Mouse (Mus musculus): ENCODE measurements around the gene Chek2.
"Not testable (repeated sequence)": the region's sequence is repeated elsewhere in the genome, so short reads cannot be mapped to it uniquely, and the experiment has no call there.

Gene Chek2

GRCm38 (mm10) chr5:110839678-110840365, at the start of gene Chek2, which contains the start of gene Hscb:
Gene Chek2 (plus strand): TSS chr5:110839979.
Gene Hscb (minus strand): TSS chr5:110839777.
- peak; percentile 92 to 94 for DNase-seq (ENCODE audit: low read depth in 2 of 2, low spot score in 2 of 2)

DNA sequence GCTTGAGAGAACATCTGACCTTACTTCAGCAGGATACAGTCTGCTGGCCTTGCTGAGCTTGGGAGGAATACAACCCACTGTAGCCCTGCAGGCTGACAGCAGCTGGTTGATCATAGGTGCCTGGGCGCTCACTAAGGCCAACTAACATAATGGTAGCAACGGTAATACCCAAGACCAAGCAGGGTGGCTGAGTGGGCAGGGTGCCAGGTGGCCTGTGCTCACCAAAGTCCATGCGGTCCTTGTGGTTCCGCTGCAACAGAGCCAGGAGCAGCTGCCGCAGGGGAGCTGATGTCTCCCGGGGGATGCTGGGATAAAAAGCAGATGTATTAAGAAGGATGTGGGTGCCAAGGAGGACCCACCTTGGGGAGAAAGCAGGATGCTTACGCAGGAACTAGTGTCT, 45.4 kb upstream of the Chek2 start:
- DNase-seq (ENCODE audit: low read depth in 2 of 2, low spot score in 2 of 2) = no peak

DNA sequence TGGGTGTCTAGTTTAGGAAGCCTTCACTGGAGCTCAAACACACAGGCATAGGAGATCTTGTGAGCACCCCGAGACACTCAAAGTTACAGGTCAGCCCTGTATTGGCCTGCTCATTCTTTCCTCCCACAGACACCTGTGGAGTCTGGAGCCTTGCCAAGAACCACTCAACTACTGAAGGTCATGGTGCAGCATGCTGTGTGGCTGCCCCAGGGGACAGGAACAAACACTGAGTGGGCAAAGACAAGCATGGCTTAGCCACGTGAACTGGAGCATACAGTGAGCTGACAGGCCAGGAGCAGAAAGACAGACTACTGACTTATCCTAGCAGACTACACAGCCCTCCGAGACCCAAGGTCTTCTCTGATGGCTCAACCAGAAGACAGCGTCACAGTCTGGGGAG, 42.1 kb upstream of the Chek2 start:
- DNase-seq (ENCODE audit: low read depth in 2 of 2, low spot score in 2 of 2) = no peak

GRCm38 (mm10) chr5:110801036-110801624, 38.6 kb upstream of the Chek2 start:
- DNase-seq (ENCODE audit: low read depth in 2 of 2, low spot score in 2 of 2) = no peak

DNA sequence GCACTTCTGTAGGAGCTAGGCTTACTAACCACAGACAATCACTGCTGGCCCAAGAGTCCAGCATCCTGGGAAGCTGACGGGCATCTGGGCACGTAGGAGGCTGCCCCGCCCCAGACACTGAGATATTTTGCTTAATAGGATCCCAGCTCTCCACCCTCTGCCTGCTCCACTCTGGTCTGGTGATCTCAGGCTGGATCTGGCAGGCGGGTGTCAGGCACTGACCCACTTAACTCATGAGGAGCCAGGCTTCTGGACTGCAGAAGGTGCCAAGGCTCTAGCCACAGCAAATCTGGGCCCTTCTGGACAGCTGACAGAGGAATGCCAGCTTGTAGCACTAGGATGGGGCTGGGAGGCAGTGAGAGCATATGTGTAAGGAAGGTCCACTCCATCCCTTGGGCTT, 37.6 kb upstream of the Chek2 start:
- DNase-seq (ENCODE audit: low read depth in 2 of 2, low spot score in 2 of 2) = no peak

DNA sequence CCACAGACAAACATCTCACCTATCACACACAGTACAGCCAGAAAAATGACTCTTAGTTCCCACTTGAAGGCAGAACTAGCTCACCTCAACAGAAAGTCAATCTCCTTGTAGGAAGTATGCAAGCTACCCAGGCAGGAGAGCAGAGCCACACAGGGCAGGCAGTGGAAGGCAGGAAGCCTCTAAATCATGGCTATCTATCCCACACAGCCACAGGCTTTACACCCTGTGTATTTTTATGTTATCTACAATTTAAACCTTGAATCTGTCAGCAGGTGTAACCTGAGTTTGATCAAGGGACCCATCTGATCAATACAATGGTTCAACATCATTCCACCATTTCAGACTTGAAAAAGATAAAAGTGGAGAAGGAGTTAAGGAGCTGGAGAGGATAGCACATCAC, 37.0 kb upstream of the Chek2 start:
- no peak for DNase-seq (ENCODE audit: low read depth in 2 of 2, low spot score in 2 of 2)

GRCm38 (mm10) chr5:110804012-110804743, 35.6 kb upstream of the Chek2 start:
- no peak for DNase-seq (ENCODE audit: low read depth in 2 of 2, low spot score in 2 of 2)

- DNase-seq (ENCODE audit: low read depth in 2 of 2, low spot score in 2 of 2) = no peak
Measured at GRCm38 (mm10) chr5:110806154-110806553, 33.6 kb upstream of the Chek2 start.

GRCm38 (mm10) chr5:110806676-110807075, 33.1 kb upstream of the Chek2 start:
- DNase-seq (ENCODE audit: low read depth in 2 of 2, low spot score in 2 of 2) = no peak

DNA sequence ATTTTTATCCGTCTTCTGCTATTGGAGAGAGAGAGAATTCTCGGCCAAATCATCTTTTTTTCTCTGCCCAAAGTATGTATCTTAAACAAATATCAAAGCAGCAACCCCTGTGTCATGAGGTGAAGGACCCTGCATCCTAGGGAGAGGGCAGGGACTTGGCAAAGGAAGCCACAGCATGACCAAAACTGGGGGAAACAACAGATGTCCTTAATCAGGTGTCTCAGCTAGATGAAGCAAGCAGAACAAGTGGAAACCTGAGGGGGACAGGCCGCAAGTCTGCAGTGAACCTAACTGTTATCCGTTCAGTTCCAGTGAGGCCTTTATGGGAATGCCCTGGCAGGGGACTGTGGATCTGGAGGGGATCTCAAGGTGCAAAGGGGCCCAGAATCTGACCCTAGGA, 32.3 kb upstream of the Chek2 start:
- no peak for DNase-seq (ENCODE audit: low read depth in 2 of 2, low spot score in 2 of 2)

- peak; percentile 62 to 76 for DNase-seq (ENCODE audit: low read depth in 2 of 2, low spot score in 2 of 2)
Measured at GRCm38 (mm10) chr5:110808061-110808631, 31.6 kb upstream of the Chek2 start.

- DNase-seq (ENCODE audit: low read depth in 2 of 2, low spot score in 2 of 2) = peak; percentile 17 to 18
Measured at GRCm38 (mm10) chr5:110808821-110809666, 30.7 kb upstream of the Chek2 start.

DNA sequence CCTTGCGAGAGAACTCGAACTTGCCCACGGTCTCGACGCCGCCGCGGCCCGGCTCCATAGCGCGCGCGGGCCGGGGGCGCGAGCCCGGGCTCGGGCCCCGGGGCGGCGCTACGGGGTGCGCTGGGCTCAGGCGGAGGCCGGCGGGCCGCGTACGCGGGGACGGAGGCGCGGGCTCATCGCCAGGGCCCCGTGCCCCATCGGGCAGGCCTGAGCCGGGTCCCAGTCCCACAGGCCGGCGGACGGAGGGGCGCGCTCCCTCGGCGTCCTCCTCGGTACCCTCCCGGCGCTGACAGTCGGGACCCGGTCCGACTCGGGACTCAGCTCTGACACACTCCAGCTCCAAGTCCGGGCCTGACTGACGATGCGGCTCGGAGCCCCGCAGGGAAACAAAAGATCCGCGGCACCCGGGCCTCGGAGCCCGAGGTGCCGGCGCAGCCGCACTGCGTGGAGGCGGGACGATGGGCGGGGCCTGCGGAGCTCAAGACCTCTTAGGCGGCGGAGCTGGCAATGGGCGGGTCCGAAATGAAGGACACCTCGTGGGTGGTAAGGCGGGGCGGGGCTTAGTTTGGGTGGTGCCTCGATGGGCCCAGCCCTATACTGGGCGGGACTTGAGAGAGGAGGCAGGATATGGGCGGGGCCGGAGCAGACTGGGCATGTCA, 30.0 kb upstream of the Chek2 start, which contains the start of gene Ulk1:
Gene Ulk1, minus strand, starts transcription at position 431 of the 659 bp plus-strand sequence.
- peak; percentile 99 to 100 for DNase-seq (ENCODE audit: low read depth in 2 of 2, low spot score in 2 of 2)

DNA sequence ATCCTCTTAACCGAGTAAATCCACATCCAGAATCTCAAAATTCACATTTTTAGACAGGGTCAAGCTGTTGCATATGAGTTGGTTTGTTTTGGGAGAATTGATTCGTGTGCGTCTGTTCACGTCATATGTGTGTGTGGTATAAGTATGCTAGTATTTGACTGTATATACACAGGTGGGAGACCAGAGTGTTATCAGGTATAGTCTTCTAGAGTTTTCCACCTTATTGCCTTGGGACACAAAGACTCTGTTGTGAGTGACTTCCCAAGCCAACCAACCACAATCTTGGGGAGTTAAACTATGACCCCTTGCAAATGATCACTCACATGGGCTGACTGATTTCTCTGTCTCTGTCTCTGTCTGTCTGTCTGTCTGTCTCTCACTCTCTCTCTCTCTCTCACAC, 15.4 kb upstream of the Chek2 start:
- DNase-seq (ENCODE audit: low read depth in 2 of 2, low spot score in 2 of 2) = no peak

DNA sequence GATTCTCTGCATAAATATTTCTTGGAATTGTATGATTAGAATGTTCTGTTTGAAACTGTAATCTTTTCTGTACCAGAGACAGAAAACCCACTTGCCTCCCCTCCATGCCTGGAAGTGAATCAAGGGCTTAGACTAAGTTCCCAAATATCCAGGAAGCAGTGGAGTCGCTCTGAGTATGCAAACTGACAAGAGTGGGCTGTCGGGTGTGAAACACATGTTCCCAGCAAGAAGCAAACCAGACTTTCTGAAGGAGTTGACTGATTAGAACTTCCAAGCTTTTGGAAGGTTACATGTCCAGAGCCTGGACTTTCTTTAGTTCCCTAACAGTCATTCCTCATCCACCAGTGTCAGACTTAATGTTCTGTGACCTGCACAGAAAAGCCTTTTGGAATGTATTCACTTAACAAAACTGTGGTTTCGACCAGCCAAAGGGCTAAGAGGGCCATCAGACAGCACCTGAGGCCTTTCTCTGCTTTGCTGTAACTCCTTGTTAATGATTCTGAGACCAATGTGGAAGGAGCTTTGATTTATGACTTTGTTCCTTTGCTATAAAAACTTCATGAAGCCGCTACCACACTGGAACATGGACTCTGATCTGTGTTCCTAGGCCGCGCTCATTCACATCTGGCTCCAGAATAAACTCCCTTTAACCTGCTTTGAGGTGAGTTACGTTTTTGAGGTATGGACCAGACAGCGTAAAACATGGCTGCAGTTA, 12.8 kb upstream of the Chek2 start:
- DNase-seq (ENCODE audit: low read depth in 2 of 2, low spot score in 2 of 2) = no peak

GRCm38 (mm10) chr5:110827576-110827975, 12.2 kb upstream of the Chek2 start:
- no peak for DNase-seq (ENCODE audit: low read depth in 2 of 2, low spot score in 2 of 2)

GRCm38 (mm10) chr5:110831036-110831720, 8.6 kb upstream of the Chek2 start:
- no peak for DNase-seq (ENCODE audit: low read depth in 2 of 2, low spot score in 2 of 2)

- DNase-seq (ENCODE audit: low read depth in 2 of 2, low spot score in 2 of 2) = no peak
Measured at GRCm38 (mm10) chr5:110835959-110836358, 3.8 kb upstream of the Chek2 start.

DNA sequence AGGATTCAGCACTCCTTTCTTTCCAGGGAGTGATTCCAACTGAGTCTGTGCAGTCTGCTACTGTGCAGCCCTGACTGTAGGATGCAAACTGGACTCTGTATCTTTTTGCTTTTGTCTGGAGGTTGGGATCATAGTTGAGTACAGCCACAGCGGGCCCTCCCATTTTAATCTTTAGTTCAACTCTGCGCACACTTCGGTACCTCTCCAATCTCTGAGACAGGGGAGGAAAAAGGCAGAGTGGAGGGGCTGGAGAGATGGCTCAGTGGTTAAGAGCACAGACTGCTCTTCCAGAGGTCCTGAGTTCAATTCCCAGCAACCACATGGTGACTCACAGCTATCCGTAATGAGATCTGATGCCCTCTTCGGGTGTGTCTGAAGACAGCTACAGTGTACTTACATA, 1.8 kb upstream of the Chek2 start:
- not testable (repeated sequence) for DNase-seq (ENCODE audit: low read depth in 2 of 2, low spot score in 2 of 2)
